Mouse (Mus musculus) C2C12 (cell line): ENCODE results near the gene Srsf2.

ENCODE experiments used
- CEBPB ChIP-seq: IDR thresholded peaks from one replicate; pipeline ENCODE4 v1.6.1; 2011; ENCODE audit warnings: low read depth, mild to moderate bottlenecking, control low read depth, moderate library complexity
- CTCF ChIP-seq: IDR thresholded peaks from one replicate; pipeline ENCODE4 v1.5.1; 2011; ENCODE audit not compliant: control insufficient read depth, insufficient read depth, insufficient read length
- FOSL1 ChIP-seq: IDR thresholded peaks from one replicate; pipeline ENCODE4 v1.8.0; 2011; ENCODE audit warnings: mild to moderate bottlenecking, low read length; ENCODE audit not compliant: poor library complexity, insufficient read depth, severe bottlenecking
- MAX ChIP-seq: IDR thresholded peaks from one replicate; pipeline ENCODE4 v1.6.1; 2011; ENCODE audit warnings: mild to moderate bottlenecking, control low read depth
- MYOD1 ChIP-seq: IDR thresholded peaks from one replicate; pipeline ENCODE4 v1.6.1; 2011; ENCODE audit warnings: low read depth; ENCODE audit not compliant: control insufficient read depth, insufficient read length
- MYOG ChIP-seq: IDR thresholded peaks from one replicate; pipeline ENCODE4 v1.6.1; 2011; ENCODE audit not compliant: control insufficient read depth, insufficient read length; ENCODE audit errors: extremely low read depth
- USF1 ChIP-seq: IDR thresholded peaks from one replicate; pipeline ENCODE4 v1.6.1; 2011; ENCODE audit warnings: low read depth, mild to moderate bottlenecking, control low read depth, moderate library complexity

- TF ChIP-seq MAX = no peak
- no peak for TF ChIP-seq CTCF
- no peak for TF ChIP-seq MYOD1
- TF ChIP-seq USF1 = no peak
- no peak for TF ChIP-seq CEBPB
- TF ChIP-seq MYOG = no peak
- TF ChIP-seq FOSL1 = no peak
These were observed 15.5 kb downstream of the Srsf2 start for GRCm38 (mm10) chr11:116837441-116837840.
